Mouse (Mus musculus): ENCODE measurements around the gene Tmigd1. TPM values are rescaled to one million over a fixed set of nuclear protein-coding genes. Genes with fewer than 3 reads are reported as not detected.

The Tmigd1 gene
- polyA plus RNA-seq (2021; fragmentation: Nextera tagmentation) = not detected in 2 replicates
- long read RNA-seq, experiment 1 = 0 reads
- long read RNA-seq, experiment 2 = 0 reads

DNA sequence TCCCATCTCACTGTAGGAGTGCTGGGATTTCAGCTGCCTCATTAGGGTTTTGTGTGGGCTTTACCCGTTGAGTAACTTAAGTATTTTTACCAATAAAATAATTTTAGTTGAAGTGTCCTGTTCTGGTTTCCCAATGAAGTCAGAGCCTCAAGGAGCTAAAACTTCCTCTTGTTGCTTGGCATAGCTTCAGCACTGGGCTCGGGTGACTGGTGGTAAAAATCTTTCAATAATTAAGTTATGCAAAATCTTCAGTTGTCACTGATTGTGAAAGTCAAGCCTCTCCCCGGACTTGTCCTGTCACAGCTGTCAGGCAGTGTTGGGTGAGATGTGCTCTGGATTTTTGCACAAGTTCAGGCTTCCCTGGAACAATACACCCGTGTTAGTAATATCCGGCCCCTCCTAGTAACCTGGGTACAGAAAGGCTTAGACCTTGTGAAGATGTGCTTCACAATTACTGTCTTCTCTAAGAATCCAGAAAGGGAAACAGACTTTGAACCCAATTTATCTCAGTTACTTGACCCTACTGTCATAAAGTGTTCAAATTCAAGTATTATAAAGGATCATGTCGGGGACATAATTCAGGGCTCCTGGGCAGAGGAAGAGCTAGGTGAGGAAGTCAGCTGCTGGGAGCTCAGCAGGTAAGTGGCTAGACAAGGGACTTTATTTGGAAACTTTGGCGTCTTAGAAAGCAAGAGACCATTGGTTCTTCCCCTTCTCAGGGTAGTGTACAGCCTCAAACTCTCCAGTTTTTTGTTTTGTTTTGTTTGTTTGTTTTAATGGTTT lies at the start of gene Tmigd1:
Gene Tmigd1, plus strand, starts transcription at position 581 of the 783 bp plus-strand sequence.

DNA sequence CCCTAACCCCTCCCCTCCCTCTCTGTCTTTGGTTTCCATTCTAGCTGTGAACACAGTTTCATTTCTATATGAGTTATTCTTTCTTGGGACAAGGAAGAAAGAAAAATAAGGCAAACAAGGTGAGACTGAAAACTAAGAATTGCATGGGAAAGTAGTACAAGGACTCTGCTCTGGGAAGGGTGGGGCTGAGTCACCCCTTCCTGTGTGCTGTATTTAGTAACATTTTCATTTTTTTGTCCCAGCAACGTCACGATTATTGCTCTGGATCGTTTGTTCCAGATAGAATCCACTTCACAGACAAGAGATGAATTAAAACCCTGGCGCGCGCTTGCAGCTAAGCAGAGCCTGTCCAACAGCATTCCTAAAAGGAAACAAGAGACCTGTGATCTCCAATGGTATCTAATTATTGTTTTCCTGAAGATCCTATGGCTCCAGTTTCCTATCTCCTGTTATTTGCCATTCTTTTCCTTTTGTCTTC lies 22.8 kb downstream of the Tmigd1 start, which contains the start of gene Blmh:
Gene Blmh, plus strand, starts transcription at position 51 of the 478 bp plus-strand sequence.

Other genes starting within 250 kb of the Tmigd1 start
- 6.1 and 6.5 TPM in 2 replicates for gene Bhlha9, start 229.7 kb upstream of the Tmigd1 start, polyA plus RNA-seq (2021; fragmentation: Nextera tagmentation)
- 0.21 and 0.39 TPM in 2 replicates for gene Trarg1, start 222.4 kb upstream of the Tmigd1 start, polyA plus RNA-seq (2021; fragmentation: Nextera tagmentation)
- gene Gosr1, start 138.6 kb upstream of the Tmigd1 start, polyA plus RNA-seq (2021; fragmentation: Nextera tagmentation) = 23.7 and 30.9 TPM in 2 replicates
- 6.5 and 7.7 TPM in 2 replicates for gene Cpd, start 55.1 kb upstream of the Tmigd1 start, polyA plus RNA-seq (2021; fragmentation: Nextera tagmentation)
- gene Blmh, start 22.6 kb downstream of the Tmigd1 start, polyA plus RNA-seq (2021; fragmentation: Nextera tagmentation) = 62.1 and 62.7 TPM in 2 replicates
- not detected in 2 replicates for gene Slc6a4, start 96.4 kb downstream of the Tmigd1 start, polyA plus RNA-seq (2021; fragmentation: Nextera tagmentation)
- gene Nsrp1, start 176.3 kb downstream of the Tmigd1 start, polyA plus RNA-seq (2021; fragmentation: Nextera tagmentation) = 71.8 and 72.2 TPM in 2 replicates